Mouse (Mus musculus) C2C12 (cell line): ENCODE data around the gene 1810024B03Rik.

Experiments used
- CTCF ChIP-seq: IDR thresholded peaks from one replicate; pipeline ENCODE4 v1.5.1; 2011; ENCODE audit not compliant: control insufficient read depth, insufficient read depth, insufficient read length
- FOSL1 ChIP-seq: IDR thresholded peaks from one replicate; pipeline ENCODE4 v1.8.0; 2011; ENCODE audit warnings: mild to moderate bottlenecking, low read length; ENCODE audit not compliant: poor library complexity, insufficient read depth, severe bottlenecking
- MAX ChIP-seq: IDR thresholded peaks from one replicate; pipeline ENCODE4 v1.6.1; 2011; ENCODE audit warnings: mild to moderate bottlenecking, control low read depth
- USF1 ChIP-seq: IDR thresholded peaks from one replicate; pipeline ENCODE4 v1.6.1; 2011; ENCODE audit warnings: low read depth, mild to moderate bottlenecking, control low read depth, moderate library complexity

- no peak for TF ChIP-seq CTCF
- no peak for TF ChIP-seq FOSL1
- TF ChIP-seq MAX = no peak
- no peak for TF ChIP-seq USF1
Observed at GRCm38 (mm10) chr2:127136979-127137378, 71.1 kb downstream of the 1810024B03Rik start.
